Mouse (Mus musculus) gastrocnemius, adult 18-20 months (tissue): ENCODE data around the gene Arhgef10l. TPM values are rescaled to one million over a fixed set of nuclear protein-coding genes. Genes with fewer than 3 reads are reported as not detected.
A peak's percentile ranks its signal among the peaks of the same experiment; 100 is the strongest.

Source experiments
- DNase-seq: peaks from one replicate; pipeline ENCODE4 v3.0.0; 2021; ENCODE audit warnings: low spot score
- total RNA-seq, 2 experiments: library from RNA; stranded (reverse); gene quantifications; 2 replicates each; pipeline ENCODE4 v1.2.3; 2021

Gene Arhgef10l
- total RNA-seq, 2 experiments from 2014 or later: 53.2 to 68.6 TPM

DNA sequence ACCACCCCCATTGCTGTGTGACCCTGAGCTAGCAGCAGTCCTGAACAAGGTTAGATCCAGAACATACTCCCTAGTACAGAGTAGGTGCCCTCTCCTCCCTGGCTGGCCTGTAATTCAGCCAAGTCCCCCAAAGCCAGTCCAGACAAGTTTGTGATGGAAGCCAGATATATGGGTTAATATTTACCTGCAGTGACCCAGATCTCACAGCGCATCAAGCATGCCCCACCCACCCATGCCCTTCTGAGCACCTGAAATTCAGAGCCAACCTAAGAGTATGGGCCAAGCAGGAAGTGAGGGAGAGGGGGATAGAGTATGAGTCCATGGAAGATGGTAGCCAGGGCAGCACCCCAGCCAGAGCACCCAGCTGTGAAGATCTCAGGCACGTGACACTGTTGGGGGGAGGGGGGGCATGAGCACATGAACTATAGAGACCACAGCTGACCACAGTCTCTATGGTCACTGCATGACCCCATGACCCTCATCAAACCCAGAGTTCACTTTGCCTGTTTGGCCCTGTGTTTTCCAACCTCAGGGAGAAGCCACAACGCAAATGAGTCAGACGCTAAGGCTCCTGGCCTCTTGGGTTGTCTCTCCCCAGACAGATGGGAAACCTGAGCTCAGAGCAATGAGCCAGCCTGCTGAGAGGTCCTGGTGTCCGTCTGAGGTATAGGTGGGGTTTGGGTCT, 29.4 kb downstream of the Arhgef10l start:
- DNase-seq: no peak

DNA sequence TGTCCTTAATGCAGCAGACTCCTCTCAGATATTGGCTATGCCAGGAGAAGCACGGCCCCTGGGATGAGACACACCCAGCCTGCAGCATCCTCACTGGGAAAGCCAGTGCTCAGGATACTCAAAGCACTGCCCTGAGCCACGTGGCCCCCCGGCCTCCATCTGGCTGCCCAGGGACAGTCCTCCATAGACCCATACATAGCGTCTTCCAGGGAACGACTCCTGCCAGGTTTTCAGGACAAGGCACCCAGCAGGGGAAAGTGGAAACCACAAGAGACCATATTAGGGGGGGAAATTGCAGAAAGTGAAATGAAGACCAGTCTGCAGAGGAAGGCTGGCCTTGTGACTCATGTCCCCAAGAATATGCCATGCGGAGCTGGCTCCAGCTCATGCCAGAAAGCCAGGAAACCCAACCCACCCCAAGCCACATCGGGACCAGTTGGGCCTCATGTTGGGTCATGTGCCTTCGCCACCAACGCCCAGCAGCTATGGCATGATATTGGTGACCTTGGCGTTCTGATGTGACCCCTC, 30.9 kb downstream of the Arhgef10l start:
- peak; percentile 83 for DNase-seq

DNA sequence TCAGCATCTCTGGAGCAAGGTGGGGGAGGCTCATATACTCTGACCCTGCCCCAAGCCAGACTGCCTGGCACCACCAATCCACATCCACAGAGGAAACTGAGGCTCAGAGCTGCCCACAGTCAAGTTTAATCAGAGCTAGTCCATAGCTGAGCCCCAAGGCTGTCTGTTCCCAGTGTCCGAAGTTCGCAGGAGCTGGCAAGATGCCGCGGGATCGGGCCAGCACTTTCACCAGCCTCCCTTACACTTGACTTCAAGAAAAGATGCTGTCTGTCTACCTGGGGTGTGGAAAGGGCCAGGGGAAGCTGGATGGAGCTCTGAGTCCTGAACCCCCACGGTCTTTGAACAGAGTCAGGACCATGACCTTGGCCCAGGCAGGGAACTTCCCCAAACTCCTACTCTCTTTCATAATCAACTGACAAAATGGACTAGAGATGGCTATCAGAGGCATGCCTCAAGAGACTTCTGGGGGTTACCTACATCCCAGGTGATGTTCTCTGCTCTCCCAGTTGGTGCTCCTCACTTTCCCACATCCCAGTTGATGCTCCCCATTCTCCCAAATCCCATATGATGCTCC, 34.4 kb downstream of the Arhgef10l start:
- no peak for DNase-seq

DNA sequence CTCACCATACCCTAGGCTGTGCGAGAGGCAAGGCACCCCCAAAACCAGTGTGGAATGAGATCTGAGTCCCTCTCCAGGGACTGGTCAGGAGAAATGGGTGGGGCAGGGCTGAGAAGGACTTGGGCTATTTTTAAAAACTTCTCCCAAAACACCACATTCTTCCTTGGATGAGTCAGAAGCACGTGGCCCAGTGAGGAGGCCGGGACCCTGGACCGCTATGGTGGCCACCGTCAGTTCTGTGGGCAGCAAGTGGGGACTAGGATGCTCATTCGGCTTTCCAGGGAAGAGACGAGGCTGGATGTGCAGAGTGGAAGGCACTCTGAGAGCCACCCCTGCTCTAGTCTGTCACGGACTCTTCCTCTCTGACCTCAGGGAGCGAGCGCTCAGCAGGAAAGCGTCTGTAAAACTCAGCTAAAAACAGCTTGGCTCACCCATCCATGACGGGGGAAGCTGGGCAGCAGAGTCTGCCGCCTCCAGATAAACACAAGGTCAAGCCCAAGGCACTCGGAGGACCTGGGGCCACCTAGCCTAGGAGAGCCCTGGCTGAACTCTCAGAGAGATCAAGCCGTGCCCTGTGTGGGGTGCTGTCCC, 35.1 kb downstream of the Arhgef10l start:
- DNase-seq: peak; percentile 71

DNA sequence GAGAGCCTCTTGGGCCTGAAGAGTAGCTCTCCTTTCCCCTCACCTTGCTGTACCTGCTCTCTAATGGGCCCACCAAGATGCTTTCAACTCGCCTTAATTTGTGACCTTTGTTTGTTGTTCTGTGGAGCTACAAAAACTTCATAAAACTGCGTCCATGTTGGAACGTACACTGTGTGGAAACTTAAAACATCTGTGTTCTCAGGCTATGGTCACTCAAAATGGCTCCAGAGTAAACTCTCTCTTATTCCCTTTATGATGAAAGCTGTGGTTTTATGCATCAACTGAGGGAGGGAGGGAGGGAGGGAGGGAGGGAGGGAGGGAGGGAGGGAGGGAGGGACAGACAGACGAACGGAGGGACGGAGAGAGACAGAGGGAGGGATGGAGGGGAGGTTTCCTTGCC, 35.7 kb downstream of the Arhgef10l start:
- no peak for DNase-seq

DNA sequence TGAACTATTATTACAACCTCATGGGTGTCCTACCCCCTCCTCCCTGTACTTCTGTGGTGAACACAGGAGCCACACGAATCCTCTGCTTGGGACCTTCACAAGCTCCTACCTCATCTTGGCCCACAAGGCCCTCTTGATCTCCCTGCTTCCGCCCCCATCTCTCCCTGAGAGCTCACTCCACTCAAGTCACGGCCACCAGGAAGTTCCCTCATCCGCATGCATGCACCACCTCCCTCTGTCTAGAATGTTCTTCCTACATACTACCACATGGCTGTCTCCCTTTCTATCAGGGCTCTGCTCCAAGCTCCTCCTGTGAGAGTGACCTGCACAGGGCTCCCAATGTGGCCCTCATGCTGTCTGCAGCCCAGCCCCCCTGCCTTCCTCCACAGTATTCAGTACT, 36.8 kb downstream of the Arhgef10l start:
- DNase-seq: no peak

DNA sequence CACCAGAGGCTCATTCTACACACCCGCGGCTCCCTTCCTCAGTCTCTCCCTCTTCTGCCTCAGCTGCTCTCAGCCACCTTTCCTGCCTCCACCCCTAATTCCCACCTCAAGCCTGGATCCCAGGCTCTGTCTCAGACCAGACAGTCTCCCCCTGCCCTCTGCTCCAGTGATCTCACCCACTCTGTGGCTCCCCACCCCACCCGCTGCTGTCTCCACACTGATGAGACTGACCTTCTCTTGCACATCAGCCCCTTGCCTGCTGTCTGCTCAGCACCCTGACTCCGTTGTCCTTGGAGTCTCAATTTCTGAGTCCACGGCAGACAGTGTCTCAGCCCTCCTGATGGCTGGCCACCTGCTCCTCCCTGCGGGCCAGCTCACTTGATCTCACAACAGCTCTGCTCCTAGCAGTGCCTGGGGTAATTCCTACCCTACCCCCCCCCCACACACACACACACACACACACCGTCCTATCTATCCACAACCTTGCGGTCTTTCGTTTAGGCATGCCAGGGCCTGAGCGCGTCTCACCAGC, 37.3 kb downstream of the Arhgef10l start:
- no peak for DNase-seq

DNA sequence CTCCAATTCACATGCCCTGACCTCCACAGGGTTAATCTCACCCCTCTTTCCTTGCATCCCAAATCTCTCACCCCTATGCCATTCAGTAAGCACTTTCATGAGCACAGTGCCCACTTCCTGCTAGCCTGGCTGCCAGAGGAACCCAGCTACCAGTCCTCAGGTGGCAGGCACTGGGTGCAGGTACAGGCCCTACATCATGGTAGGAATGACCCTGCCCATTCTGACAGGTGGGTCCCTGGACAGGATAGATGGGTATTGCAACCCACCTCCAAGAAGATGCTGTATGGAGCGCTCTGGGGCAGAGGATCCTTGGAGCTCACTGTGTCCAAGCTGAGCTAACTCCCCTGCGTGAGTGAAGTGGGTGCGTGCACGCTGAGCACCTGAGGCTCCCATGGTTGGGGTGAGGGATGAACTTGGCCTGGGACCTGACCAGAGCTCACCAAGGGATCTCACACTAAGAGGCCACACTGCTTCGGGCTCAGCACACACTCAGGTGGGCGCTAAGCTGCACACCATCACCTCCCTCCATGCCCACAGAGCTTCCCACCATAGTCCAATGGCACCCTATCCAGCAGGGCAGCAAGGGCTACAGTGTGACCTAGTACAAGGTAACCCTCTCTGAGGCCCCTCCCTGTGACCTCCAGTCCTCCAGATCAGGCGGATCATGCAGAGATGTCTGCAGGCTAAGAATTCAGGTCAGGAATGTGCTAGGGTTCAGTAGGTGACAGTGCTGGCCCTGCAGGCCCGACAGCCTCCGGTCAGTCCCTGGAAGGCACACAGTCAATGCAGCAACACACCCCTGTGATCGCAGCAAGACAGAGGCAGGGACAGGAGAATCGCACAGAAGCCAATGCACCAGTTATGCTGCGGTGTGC, 39.9 kb downstream of the Arhgef10l start:
- DNase-seq: no peak

DNA sequence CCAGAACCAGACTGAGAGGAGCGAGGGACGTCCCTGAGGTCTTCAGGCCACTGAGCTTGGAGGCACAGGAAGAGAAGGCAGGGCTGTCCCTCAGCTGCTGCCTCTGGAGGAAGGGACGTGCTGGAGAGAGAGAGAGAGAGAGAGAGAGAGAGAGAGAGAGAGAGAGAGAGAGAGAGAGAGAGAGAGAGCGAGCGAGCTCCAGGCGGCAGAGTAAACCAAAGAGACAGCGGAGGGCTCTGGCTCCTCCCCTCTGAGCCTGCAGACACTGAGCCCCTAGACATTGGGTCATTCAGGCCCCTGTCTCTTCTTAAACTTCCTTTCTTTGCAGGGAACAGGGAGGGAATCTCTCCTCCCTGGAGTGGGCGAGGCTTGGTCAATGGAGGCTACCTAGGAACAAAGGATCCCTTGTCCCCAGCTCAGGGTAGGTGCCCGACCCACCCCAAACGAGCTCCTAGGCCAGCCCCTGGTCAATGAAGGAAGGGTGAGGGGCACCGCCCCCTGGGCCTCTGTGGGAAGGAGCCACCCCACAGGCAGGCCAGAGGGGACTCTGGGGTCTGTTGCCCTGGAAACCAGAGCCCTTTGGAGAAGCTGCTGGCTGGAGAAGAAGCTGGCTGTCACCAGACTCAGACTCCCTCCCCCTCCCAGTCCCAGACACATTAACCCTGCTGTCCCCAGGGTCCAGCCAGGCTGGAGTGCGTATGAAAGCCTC, 41.2 kb downstream of the Arhgef10l start:
- no peak for DNase-seq

DNA sequence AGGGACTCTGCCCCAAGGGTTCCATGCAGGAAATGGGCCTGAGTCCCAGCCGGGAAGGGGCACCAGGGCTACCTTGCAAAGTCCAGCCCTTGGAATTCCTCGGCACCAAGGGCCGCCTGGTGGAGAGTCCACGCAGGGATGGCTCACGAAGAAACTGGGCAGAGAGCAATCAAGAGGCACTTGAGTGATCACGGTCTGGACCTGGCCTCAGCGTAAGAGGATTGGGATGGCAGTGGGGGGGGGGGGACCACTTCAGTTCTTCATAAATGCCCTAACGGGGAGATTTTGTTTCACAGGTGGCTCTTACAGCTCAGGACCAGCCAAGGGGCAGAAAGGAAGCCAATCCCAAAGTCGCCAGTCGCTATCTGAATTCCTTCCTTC, 41.7 kb downstream of the Arhgef10l start:
- DNase-seq: no peak

DNA sequence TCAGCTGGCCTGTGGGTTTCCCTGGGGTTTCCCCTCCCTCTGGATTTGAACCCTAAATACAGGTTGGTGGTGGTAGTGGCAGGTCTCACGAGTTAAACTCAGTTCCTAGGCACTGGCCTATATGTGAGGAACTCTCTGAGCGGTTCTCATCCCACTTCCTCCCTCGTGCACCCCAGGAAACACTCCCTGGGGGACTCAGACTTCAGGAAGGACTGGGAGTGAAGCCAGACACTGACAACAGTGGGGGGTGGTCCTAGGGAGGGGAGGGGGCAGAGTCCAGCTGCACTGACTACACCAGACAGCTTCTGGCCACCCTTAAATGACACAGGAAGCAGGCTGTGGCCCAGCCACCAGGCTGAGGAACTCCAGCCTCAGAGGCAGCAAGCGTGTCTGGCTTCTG, 43.0 kb downstream of the Arhgef10l start:
- DNase-seq: no peak

DNA sequence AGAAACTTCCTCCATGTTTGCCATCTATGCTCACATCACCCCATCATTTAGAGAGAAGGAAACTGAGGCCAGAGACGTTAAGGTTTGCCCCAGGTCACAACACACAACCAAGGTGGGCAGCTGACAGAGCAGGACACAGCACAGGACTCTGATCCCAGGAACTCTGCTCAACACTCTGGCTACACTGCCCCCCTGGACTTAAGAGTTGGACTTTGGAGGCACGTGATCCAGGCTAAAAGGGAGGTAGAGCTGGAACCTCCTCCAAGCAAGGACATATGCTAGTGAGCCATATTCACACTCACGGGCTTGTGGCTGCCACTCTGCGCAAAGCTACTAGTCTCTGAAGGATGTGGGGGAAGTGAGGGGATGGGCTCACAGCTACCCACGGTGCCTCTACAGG, 45.3 kb downstream of the Arhgef10l start:
- DNase-seq: no peak

DNA sequence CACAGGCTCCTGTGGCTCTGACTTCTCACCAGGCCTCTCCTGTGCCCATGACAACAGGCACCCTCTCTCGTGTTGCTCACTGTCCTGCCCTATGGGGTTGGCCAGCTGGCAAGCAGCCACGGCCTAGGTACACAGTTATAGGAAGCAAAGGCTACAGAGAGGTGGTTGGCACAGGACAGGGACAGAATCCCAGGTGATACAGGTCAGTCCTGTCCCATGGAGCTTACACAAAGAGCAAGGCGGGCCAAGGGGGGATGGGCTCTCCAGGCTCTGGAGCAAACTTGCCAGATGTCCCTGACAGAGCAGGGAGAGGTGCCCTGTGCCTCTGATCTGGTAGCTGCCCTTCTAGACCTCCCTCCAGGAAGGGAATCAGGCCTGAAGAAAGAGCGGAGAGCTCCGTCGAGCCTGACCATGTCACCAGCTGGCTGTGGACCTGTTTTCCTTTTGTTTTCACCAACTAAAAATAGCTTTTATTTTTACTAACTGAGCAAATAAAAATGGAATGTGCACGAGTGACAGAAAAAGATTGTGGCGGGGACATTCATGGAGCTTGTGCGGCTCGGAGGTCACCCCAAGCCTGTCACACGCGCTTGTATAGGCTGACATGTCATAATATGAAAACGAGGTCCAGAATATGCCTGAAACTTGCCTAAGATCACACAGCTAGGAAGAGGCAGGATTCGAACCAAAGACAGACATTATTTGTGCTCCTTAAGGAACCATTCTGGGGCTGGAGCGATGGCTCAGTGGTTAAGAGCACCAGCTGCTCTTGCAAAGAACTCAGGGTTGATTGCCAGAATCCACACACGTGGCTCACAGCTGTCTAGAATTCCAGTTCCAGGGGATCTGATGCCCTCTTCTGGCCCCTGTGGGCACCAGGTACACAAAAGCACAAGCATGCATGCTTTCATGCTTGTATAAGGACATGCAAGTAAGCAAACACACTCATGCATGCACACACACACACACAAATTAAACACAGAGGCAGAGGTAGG, 48.1 kb downstream of the Arhgef10l start:
- peak; percentile 72 for DNase-seq

DNA sequence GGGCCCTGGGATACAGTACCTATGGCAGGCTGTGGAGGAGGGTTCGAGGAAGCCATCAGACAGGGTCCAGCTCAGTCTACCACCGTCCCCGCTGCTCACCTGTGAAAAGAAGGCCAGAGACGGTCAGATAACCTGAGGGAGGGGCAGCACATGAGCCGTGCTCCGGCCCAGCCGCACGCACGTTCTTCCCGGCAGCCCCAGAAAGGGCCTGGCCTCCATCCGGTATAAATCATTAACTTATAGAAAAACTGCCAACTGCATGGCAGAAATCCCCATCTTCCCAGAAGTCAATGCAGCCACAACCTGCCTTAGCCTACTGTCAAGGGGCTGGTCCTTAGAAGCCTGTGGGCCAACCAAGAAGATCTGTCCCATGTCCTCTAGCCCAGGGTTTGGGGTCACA, 48.9 kb downstream of the Arhgef10l start:
- DNase-seq: no peak

DNA sequence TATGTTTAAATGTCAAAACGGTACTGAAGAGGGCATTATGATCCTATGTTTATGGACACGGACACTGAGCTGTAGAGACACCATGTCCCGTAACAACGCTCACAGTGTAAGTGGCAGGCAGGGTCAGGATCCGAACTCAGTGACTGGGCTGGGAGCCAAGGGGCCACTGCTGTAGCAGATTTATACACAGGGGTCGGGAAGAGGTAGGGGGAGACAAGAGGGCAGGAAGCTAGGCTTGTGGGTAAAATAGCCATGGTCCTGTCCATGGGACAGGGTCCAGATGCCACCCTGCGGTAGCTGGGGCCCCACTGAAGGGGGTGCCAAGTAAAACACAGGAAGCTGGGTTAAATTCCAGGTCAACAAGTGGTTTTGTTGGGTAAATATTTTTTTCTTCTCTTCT, 49.6 kb downstream of the Arhgef10l start:
- no peak for DNase-seq

DNA sequence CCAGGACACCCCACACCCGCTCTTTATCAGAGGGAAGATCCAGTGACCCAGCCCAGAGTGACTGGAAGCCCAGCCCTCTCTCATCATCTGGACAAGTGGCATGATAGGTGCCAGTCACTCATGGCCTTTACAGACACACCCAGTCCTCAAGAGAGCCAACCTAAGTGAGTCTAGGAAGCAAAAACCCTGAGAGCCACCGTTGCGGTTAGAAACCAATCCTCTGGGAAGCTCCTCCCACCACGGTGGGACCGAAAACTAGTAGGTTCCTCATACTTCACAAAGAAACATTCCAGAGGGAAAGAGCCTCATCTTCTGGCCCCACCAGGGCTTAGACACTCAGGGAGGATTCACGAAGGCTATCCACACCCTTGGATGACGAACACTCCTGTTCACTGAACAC, 50.0 kb downstream of the Arhgef10l start:
- no peak for DNase-seq

DNA sequence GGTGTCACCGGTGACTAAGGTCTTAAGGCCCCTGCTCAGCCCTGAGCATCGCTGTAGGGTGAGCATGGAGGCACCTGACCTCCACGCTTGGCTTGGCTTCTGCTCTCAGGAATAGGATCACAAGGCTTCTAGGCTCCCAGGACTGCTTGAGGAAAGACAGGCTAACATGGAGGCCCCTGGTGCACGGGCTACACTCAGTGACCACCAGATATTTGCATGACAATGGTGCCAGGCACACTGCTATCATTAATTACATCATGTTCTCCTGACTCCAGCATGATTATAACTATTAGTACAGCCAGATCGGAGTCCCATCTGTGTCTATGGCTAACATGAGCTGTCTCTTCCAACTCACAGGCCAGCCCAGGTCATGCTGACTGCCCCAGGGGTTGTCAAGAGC, 51.3 kb downstream of the Arhgef10l start:
- no peak for DNase-seq

DNA sequence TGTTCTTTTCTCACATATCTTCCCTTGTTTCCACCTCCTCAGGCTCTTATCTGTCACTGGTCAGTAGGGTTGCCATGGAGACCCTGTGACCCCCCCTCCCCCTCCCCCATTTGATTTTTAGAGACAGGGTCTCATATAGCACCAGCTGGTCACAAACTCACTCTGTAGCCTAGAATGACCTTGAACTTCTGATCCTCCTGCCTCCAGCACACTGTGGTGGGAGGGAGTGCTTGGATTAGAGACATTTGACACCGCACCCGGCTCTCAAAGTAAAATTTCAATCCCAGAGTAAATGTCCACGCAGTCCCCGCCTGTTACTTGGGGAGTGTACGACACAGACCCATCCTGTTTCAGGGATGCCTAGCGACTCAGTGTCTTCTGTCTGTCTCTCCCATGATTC, 51.7 kb downstream of the Arhgef10l start:
- DNase-seq: no peak

DNA sequence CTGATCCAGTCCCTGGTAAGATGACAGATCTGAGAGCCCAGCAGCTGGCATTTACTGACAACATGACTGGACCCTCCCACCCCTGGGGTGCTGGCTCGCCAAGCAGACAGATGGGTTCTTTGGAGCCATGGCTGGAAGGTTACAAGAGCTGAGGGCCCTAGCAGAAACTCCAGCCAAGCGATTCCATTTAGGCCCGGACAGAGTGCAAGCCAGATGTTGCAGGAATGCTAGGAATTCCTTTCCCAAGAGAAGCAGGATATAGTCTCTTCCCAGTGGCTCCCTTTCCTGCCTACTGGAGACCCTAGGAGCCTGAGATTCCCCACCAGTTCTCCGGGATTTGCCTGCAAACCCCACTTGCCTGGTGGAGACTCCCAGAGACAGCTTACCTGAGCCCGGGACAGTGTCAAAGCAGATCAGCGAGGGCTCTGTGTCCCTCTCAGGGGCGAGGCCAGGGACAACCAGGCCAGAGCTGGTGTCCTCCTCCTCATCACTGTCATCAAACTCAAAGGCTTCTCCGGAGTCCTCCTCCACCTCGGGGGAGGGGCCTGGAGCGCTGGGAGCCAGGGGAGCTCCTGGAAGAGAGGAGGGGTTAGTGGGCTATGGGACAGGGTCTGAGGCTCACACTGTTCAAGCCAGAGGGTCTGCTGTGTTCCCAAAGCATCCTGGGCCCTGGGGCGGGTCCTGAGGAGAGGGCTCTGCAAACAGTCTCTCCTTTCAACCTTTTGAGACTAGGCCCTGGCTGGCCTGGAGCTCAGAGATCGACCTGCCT, 54.8 kb downstream of the Arhgef10l start:
- DNase-seq: no peak
